In the genomic region with DNA sequence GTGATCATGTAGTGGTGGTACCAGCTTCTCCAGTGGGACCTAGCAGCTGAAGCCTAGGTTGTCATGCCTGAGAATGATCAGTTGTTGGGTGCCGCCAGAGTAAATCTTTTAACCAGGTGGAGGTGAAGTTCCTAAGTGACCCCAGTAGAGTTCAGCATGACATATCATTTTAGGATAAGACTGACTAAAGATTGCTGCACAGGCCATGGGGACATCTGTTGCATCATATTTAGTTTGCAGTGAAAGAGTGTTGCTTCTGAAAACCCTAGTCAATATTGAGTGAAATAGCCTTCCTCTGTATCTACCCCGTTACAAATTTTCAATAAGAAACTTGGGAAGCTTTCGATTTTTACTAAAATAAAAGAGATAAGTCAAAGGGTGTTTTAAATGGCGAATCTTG, we compare ENCODE assay signal across 22 mouse cellular contexts.
DNase-seq lines count a peak whose midpoint lies in the region; ATAC-seq and TF ChIP-seq lines count a peak whose summit lies in the region.
"Had no signal": no experiment of that assay in that cellular context is flagged by ENCODE, and none has a peak within 500 bp of the region (broad histone marks: within the 10 kb centered on the region; RNA-seq: fewer than 3 reads in every experiment).

No protein-coding gene starts in this region.

- peak overlapping the region; percentile 80 for H3K27ac ChIP-seq in heart, embryonic 15.5 days
- H3K27ac ChIP-seq in lung, embryonic 14.5 days (ENCODE audit: low read depth) = peak overlapping the region; percentile 75; the same call in 1 of the 2 replicates
- peak overlapping the region; percentile 98 for H3K27ac ChIP-seq in bone marrow macrophage, adult 2 months (ENCODE audit: insufficient read depth, low read depth, low read length)
- peak overlapping the region; percentile 83 for H3K27ac ChIP-seq in liver, postnatal 0 days (ENCODE audit: low read depth)
- H3K27ac ChIP-seq: embryonic facial prominence, embryonic 13.5 days; hindbrain, embryonic 12.5 days; limb, embryonic 12.5 days; midbrain, embryonic 13.5 days; neural tube, embryonic 12.5 days had no signal

- no peak for DNase-seq in heart, adult 8-10 months (ENCODE audit: low spot score)
- no peak for DNase-seq in lung, embryonic 14.5 days
- DNase-seq in lung, postnatal 36 days = no peak
- DNase-seq in liver, postnatal 0 days = peak; percentile 26
- no peak for DNase-seq in layer of hippocampus, adult 11-12 months (ENCODE audit: low spot score)
- DNase-seq in urinary bladder, adult 18-20 months (ENCODE audit: low spot score in 2 of 2) = no peak
- DNase-seq: forebrain, postnatal 0 days; heart, adult 18-20 months; kidney, adult 9 months; kidney, postnatal 25 days; layer of hippocampus, adult 9-11 months; lung, postnatal 4 days; right cerebral cortex, adult 18-20 months; thymus, postnatal 36 days had no signal

- H3K9ac ChIP-seq in heart, embryonic 15.5 days = no peak overlapping the region
- no peak overlapping the region for H3K9ac ChIP-seq in lung, embryonic 14.5 days
- H3K9ac ChIP-seq in liver, postnatal 0 days (replicated peaks) = no peak overlapping the region
- H3K9ac ChIP-seq: embryonic facial prominence, embryonic 13.5 days; forebrain, postnatal 0 days; hindbrain, embryonic 12.5 days; limb, embryonic 12.5 days; midbrain, embryonic 13.5 days; neural tube, embryonic 12.5 days had no signal

- H3K27me3 ChIP-seq in heart, embryonic 15.5 days = no peaks in the 10 kb centered on the region
- no peaks in the 10 kb centered on the region for H3K27me3 ChIP-seq in lung, embryonic 14.5 days (ENCODE audit: insufficient read depth, low read length)
- no peaks in the 10 kb centered on the region for H3K27me3 ChIP-seq in liver, postnatal 0 days (ENCODE audit: insufficient read depth, low read length)
- H3K27me3 ChIP-seq: embryonic facial prominence, embryonic 13.5 days; hindbrain, embryonic 12.5 days; limb, embryonic 12.5 days; midbrain, embryonic 13.5 days; neural tube, embryonic 12.5 days had no signal

- WGBS in heart, embryonic 15.5 days = 95% methylated on average over 4 of the region's 4 CpGs
- 93% methylated on average over 4 of the region's 4 CpGs for WGBS in lung, embryonic 14.5 days
- 68% methylated on average over 4 of the region's 4 CpGs for WGBS in liver, postnatal 0 days (ENCODE audit: insufficient replicate concordance)

- 0 out of 2 replicates have a peak, but pooled peaks have one; percentile 41 for TF ChIP-seq EP300 in liver, postnatal 0 days (IDR thresholded peaks at IDR 0.05; ENCODE audit: low read depth)

- peaks cover 28% of the 10 kb centered on the region for H3K4me1 ChIP-seq in heart, embryonic 15.5 days (replicated peaks)
- H3K4me1 ChIP-seq in lung, embryonic 14.5 days (ENCODE audit: insufficient read depth) = peaks cover 10% of the 10 kb centered on the region
- peaks cover 54% of the 10 kb centered on the region for H3K4me1 ChIP-seq in bone marrow macrophage, adult 2 months (ENCODE audit: control insufficient read depth, insufficient read depth, low read length)
- H3K4me1 ChIP-seq in liver, postnatal 0 days (ENCODE audit: insufficient read depth) = peaks cover 28% of the 10 kb centered on the region
- H3K4me1 ChIP-seq: embryonic facial prominence, embryonic 13.5 days; limb, embryonic 12.5 days had no signal

- no peaks in the 10 kb centered on the region for H3K9me3 ChIP-seq in heart, embryonic 15.5 days (replicated peaks)
- H3K9me3 ChIP-seq in lung, embryonic 14.5 days (ENCODE audit: low read depth, low read length) = no peaks in the 10 kb centered on the region
- H3K9me3 ChIP-seq in liver, postnatal 0 days (ENCODE audit: low read length) = no peaks in the 10 kb centered on the region
- H3K9me3 ChIP-seq: embryonic facial prominence, embryonic 13.5 days; hindbrain, embryonic 12.5 days; limb, embryonic 12.5 days; midbrain, embryonic 13.5 days; neural tube, embryonic 12.5 days had no signal

- TF ChIP-seq CTCF in lung, embryonic 14.5 days (IDR thresholded peaks at IDR 0.05; ENCODE audit: low read depth) = no peak
- no peak for TF ChIP-seq CTCF in bone marrow macrophage, adult 2 months (IDR thresholded peaks at IDR 0.05; ENCODE audit: low read depth, low read length)
- no peak for TF ChIP-seq CTCF in liver, postnatal 0 days (IDR thresholded peaks at IDR 0.05; ENCODE audit: low read depth)

- H3K4me3 ChIP-seq in heart, embryonic 15.5 days = no peak overlapping the region
- H3K4me3 ChIP-seq in lung, embryonic 14.5 days (ENCODE audit: low read depth, low read length) = no peak overlapping the region
- no peak overlapping the region for H3K4me3 ChIP-seq in bone marrow macrophage, adult 2 months (ENCODE audit: insufficient read depth, low read length)
- no peak overlapping the region for H3K4me3 ChIP-seq in liver, postnatal 0 days (ENCODE audit: low read depth, low read length)
- H3K4me3 ChIP-seq: embryonic facial prominence, embryonic 13.5 days; hindbrain, embryonic 12.5 days; limb, embryonic 12.5 days; midbrain, embryonic 13.5 days; neural tube, embryonic 12.5 days had no signal

- H3K36me3 ChIP-seq in heart, embryonic 15.5 days = no peaks in the 10 kb centered on the region
- no peaks in the 10 kb centered on the region for H3K36me3 ChIP-seq in lung, embryonic 14.5 days (ENCODE audit: insufficient read depth)
- 0 out of 2 replicates have a peak, but pooled peaks cover 2% of the 10 kb centered on the region for H3K36me3 ChIP-seq in liver, postnatal 0 days (replicated peaks; ENCODE audit: insufficient read depth, low read length)
- H3K36me3 ChIP-seq: embryonic facial prominence, embryonic 13.5 days; hindbrain, embryonic 12.5 days; midbrain, embryonic 13.5 days; neural tube, embryonic 12.5 days had no signal

- TF ChIP-seq POLR2A in bone marrow macrophage, adult 2 months (IDR thresholded peaks at IDR 0.05; ENCODE audit: borderline replicate concordance, low read depth, low read length) = no peak

- no peak overlapping the region for H3K4me2 ChIP-seq in heart, embryonic 15.5 days
- H3K4me2 ChIP-seq in lung, embryonic 14.5 days = no peak overlapping the region
- no peak overlapping the region for H3K4me2 ChIP-seq in liver, postnatal 0 days (ENCODE audit: low read depth, low read length)
- H3K4me2 ChIP-seq: embryonic facial prominence, embryonic 13.5 days; hindbrain, embryonic 12.5 days; limb, embryonic 12.5 days; midbrain, embryonic 13.5 days; neural tube, embryonic 12.5 days had no signal

- ATAC-seq in heart, embryonic 15.5 days (replicated peaks; ENCODE audit: insufficient number of reproducible peaks, insufficient read depth, low FRiP score, low read depth) = no peak
- no peak for ATAC-seq in lung, embryonic 14.5 days (ENCODE audit: insufficient read depth)
- peak; percentile 84 for ATAC-seq in liver, postnatal 0 days
- ATAC-seq: forebrain, postnatal 0 days; inflammation-experienced regulatory T-cells, adult 6 months; midbrain, embryonic 13.5 days had no signal
